Mouse (Mus musculus) limb, embryonic 13.5 days (tissue): ENCODE data around the gene Stx4a. TPM values are rescaled to one million over a fixed set of nuclear protein-coding genes. Genes with fewer than 3 reads are reported as not detected.
A peak's percentile ranks its signal among the peaks of the same experiment; 100 is the strongest.
"Not testable (repeated sequence)": the region's sequence is repeated elsewhere in the genome, so short reads cannot be mapped to it uniquely, and the experiment has no call there.

Experiments used
- ATAC-seq: fragments of 200-750 bp; cut with Nextera tagmentation; 2 replicates; pipeline ENCODE4 v1.8.0; 2017; ENCODE audit warnings: low read depth, moderate number of reproducible peaks, moderate TSS enrichment; ENCODE audit not compliant: low FRiP score
- H3K27ac ChIP-seq: fragments of 300-500 bp; sonication (generic); 2 replicates; pipeline ENCODE4 v1.5.1; 2015; ENCODE audit warnings: inconsistent platforms, mild to moderate bottlenecking, moderate library complexity
- H3K27me3 ChIP-seq: fragments of 300-500 bp; sonication (generic); 2 replicates; pipeline ENCODE4 v1.6.1; 2015; ENCODE audit warnings: mild to moderate bottlenecking, inconsistent platforms
- H3K36me3 ChIP-seq: fragments of 300-500 bp; sonication (generic); 2 replicates; pipeline ENCODE4 v1.6.1; 2015; ENCODE audit warnings: inconsistent platforms, mild to moderate bottlenecking, moderate library complexity
- H3K4me1 ChIP-seq: fragments of 300-500 bp; sonication (generic); 2 replicates; pipeline ENCODE4 v1.6.1; 2015; ENCODE audit warnings: inconsistent platforms
- H3K4me2 ChIP-seq: fragments of 300-500 bp; sonication (generic); replicated peaks from 2 replicates; pipeline ENCODE4 v1.6.1; 2015; ENCODE audit warnings: inconsistent platforms, mild to moderate bottlenecking, moderate library complexity
- H3K4me3 ChIP-seq: fragments of 300-500 bp; sonication (generic); 2 replicates; pipeline ENCODE4 v1.5.1; 2015; ENCODE audit warnings: moderate library complexity, mild to moderate bottlenecking, inconsistent platforms
- H3K9ac ChIP-seq: fragments of 300-500 bp; sonication (generic); 2 replicates; pipeline ENCODE4 v1.6.1; 2015; ENCODE audit warnings: mild to moderate bottlenecking, inconsistent platforms
- H3K9me3 ChIP-seq: fragments of 300-500 bp; sonication (generic); 2 replicates; pipeline ENCODE4 v1.6.1; 2016; ENCODE audit warnings: inconsistent platforms
- WGBS: fragments of 180-500 bp; shearing (Covaris S2); methylation state at CpG from one replicate; pipeline ENCODE4 v1.1.7; 2015; 5-methylcytosine and 5-hydroxymethylcytosine counted together
- polyA plus RNA-seq: library from polyadenylated mRNA; unstranded; fragments of >200 nt; fragmentation: Nextera tagmentation; extraction: Ambion mirVana; gene quantifications from 2 replicates; pipeline ENCODE4 v1.2.1, GENCODE M21; 2015

Stx4a gene
- polyA plus RNA-seq, 1 experiment from 2014 or later: 53.2 TPM

- H3K27me3 ChIP-seq: peaks cover 6% of the 10 kb centered on the region; the same call in 1 of the 2 replicates
- H3K4me1 ChIP-seq: peaks cover 15% of the 10 kb centered on the region
- H3K36me3 ChIP-seq: peaks cover 28% of the 10 kb centered on the region
- no peaks in the 10 kb centered on the region for H3K9me3 ChIP-seq
- peak within 1 kb of the TSS; percentile 64 for H3K4me3 ChIP-seq
- peak; percentile 96 for ATAC-seq
- 0% methylated on average over 26 of the region's 26 CpGs for WGBS
- peak within 1 kb of the TSS; percentile 69 for H3K27ac ChIP-seq
- H3K9ac ChIP-seq: peak within 1 kb of the TSS; percentile 81
- H3K4me2 ChIP-seq: peak within 1 kb of the TSS; percentile 83
These were observed 71.3 kb downstream of the Stx4a start, which contains the start of the genes Gm21974 and Vkorc1 for GRCm38 (mm10) chr7:127895442-127895841. Gene Gm21974 (minus strand): TSS chr7:127895454. Gene Vkorc1 (minus strand): TSS chr7:127895617.

GRCm38 (mm10) chr7:127895891-127896290 is 71.8 kb downstream of the Stx4a start:
- H3K4me1 ChIP-seq: peaks cover 11% of the 10 kb centered on the region
- not testable (repeated sequence) for H3K27me3 ChIP-seq, ATAC-seq, H3K9ac ChIP-seq, H3K9me3 ChIP-seq
- H3K27ac ChIP-seq: 0 out of 2 replicates have a peak overlapping the region, but pooled peaks have one; percentile 6
- WGBS: 73% methylated on average over 7 of the region's 7 CpGs
- H3K4me2 ChIP-seq: peak overlapping the region; percentile 83
- H3K4me3 ChIP-seq: peak overlapping the region; percentile 64
- peaks cover 28% of the 10 kb centered on the region for H3K36me3 ChIP-seq

GRCm38 (mm10) chr7:127896384-127896783 is 72.3 kb downstream of the Stx4a start:
- Histone ChIP-seq H3K4me1 (peaks cover 11% of the 10 kb centered on the region), H3K36me3 (peaks cover 25% of the 10 kb centered on the region), H3K4me2 (no peak overlapping the region), H3K4me3 (no peak overlapping the region), H3K9me3 (no peaks in the 10 kb centered on the region), H3K27me3 (peaks cover 6% of the 10 kb centered on the region; the same call in 1 of the 2 replicates), H3K27ac (no peak overlapping the region), H3K9ac (no peak overlapping the region)
- ATAC-seq: no peak
- WGBS: 63% methylated on average over 13 of the region's 13 CpGs

DNA sequence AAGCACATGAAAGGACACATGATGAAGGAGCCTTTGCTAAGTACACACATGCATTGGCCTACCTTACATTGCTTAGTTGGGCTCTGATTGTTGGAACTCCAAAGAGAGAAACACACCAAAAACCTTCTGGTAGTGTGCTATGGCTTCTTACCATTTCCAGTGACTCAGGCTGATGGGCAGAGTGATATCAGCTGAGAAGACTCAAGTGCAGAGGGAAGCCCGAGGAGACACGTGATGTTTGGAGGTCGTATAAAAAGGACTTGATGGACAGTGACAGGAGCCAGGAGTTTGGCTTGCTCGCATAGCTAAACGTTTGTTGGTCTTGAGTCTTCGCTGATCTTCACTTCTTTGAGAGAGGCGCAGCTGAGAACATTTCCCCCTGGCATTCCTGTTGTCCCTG is 73.4 kb downstream of the Stx4a start:
- no peak overlapping the region for H3K4me3 ChIP-seq
- H3K9me3 ChIP-seq: no peaks in the 10 kb centered on the region
- no peak overlapping the region for H3K4me2 ChIP-seq
- no peak overlapping the region for H3K27ac ChIP-seq
- peaks cover 11% of the 10 kb centered on the region for H3K4me1 ChIP-seq
- H3K27me3 ChIP-seq: peaks cover 6% of the 10 kb centered on the region; the same call in 1 of the 2 replicates
- peaks cover 15% of the 10 kb centered on the region for H3K36me3 ChIP-seq
- ATAC-seq: no peak
- no peak overlapping the region for H3K9ac ChIP-seq
- 90% methylated on average over 7 of the region's 7 CpGs for WGBS

GRCm38 (mm10) chr7:127898179-127898956 is 74.3 kb downstream of the Stx4a start:
- H3K4me3 ChIP-seq: no peak overlapping the region
- H3K27ac ChIP-seq: no peak overlapping the region
- H3K4me1 ChIP-seq: peaks cover 11% of the 10 kb centered on the region
- H3K27me3 ChIP-seq: peaks cover 6% of the 10 kb centered on the region; the same call in 1 of the 2 replicates
- peaks cover 6% of the 10 kb centered on the region; the same call in 1 of the 2 replicates for H3K36me3 ChIP-seq
- no peak for ATAC-seq
- no peaks in the 10 kb centered on the region for H3K9me3 ChIP-seq
- peak overlapping the region; percentile 40; the same call in 1 of the 2 replicates for H3K9ac ChIP-seq
- WGBS: 31% methylated on average over 10 of the region's 10 CpGs
- no peak overlapping the region for H3K4me2 ChIP-seq

Other genes with a start within 250 kb of the Stx4a start
- gene Ccdc189, start 235.7 kb upstream of the Stx4a start, polyA plus RNA-seq: 9.2 and 9.6 TPM in 2 replicates
- gene Rnf40, start 235.5 kb upstream of the Stx4a start, polyA plus RNA-seq: 51.6 and 54.9 TPM in 2 replicates
- 16.2 and 19.2 TPM in 2 replicates for gene Zfp629, start 208.5 kb upstream of the Stx4a start, polyA plus RNA-seq
- 82.3 and 85.8 TPM in 2 replicates for gene Bcl7c, start 115.4 kb upstream of the Stx4a start, polyA plus RNA-seq
- 28.3 and 31.6 TPM in 2 replicates for gene Ctf1, start 111.6 kb upstream of the Stx4a start, polyA plus RNA-seq
- 0.46 and 0.50 TPM in 2 replicates for gene Ctf2, start 92.1 kb upstream of the Stx4a start, polyA plus RNA-seq
- 6.7 TPM in 2 replicates for gene Fbxl19, start 79.8 kb upstream of the Stx4a start, polyA plus RNA-seq
- 20.1 and 20.8 TPM in 2 replicates for gene Orai3, start 54.5 kb upstream of the Stx4a start, polyA plus RNA-seq
- gene Setd1a, start 47.6 kb upstream of the Stx4a start, polyA plus RNA-seq: 28.1 and 30.8 TPM in 2 replicates
- not detected in 2 replicates for gene Gm49388, start 38.7 kb upstream of the Stx4a start, polyA plus RNA-seq
- gene Hsd3b7, start 23.7 kb upstream of the Stx4a start, polyA plus RNA-seq: 11.2 and 11.3 TPM in 2 replicates
- 7.7 and 8.1 TPM in 2 replicates for gene Stx1b, start 255 bp downstream of the Stx4a start, polyA plus RNA-seq
- gene Zfp646, start 51.9 kb downstream of the Stx4a start, polyA plus RNA-seq: 10.5 and 11.6 TPM in 2 replicates
- 23.0 and 24.4 TPM in 2 replicates for gene Zfp668, start 52.5 kb downstream of the Stx4a start, polyA plus RNA-seq
- gene Prss53, start 66.7 kb downstream of the Stx4a start, polyA plus RNA-seq: 1.9 and 2.1 TPM in 2 replicates
- not detected in 2 replicates for gene Gm21974, start 71.2 kb downstream of the Stx4a start, polyA plus RNA-seq
- gene Vkorc1, start 71.3 kb downstream of the Stx4a start, polyA plus RNA-seq: 159 and 174 TPM in 2 replicates
- gene Bckdk, start 79.8 kb downstream of the Stx4a start, polyA plus RNA-seq: 84.9 and 85.3 TPM in 2 replicates
- 44.2 and 47.8 TPM in 2 replicates for gene Kat8, start 88.2 kb downstream of the Stx4a start, polyA plus RNA-seq
- 4.4 and 5.7 TPM in 2 replicates for gene Prss8, start 105.8 kb downstream of the Stx4a start, polyA plus RNA-seq
- gene Prss36, start 122.4 kb downstream of the Stx4a start, polyA plus RNA-seq: 9.6 and 11.9 TPM in 2 replicates
- 542 and 587 TPM in 2 replicates for gene Fus, start 143.2 kb downstream of the Stx4a start, polyA plus RNA-seq
- gene Pycard, start 169.6 kb downstream of the Stx4a start, polyA plus RNA-seq: 22.5 and 27.7 TPM in 2 replicates
- gene Trim72, start 179.7 kb downstream of the Stx4a start, polyA plus RNA-seq: 1.7 and 1.8 TPM in 2 replicates
- gene Itgam, start 238.3 kb downstream of the Stx4a start, polyA plus RNA-seq: 0.87 and 0.92 TPM in 2 replicates
- gene Gm49368, start 238.4 kb downstream of the Stx4a start, polyA plus RNA-seq: not detected in 2 replicates